Mouse (Mus musculus) heart, embryonic 12.5 days (tissue): ENCODE measurements around the gene Acox2. TPM values are rescaled to one million over a fixed set of nuclear protein-coding genes. Genes with fewer than 3 reads are reported as not detected.

Source experiments
- ATAC-seq: fragments of 200-750 bp; cut with Nextera tagmentation; 2 replicates; pipeline ENCODE4 v1.8.0; 2017; ENCODE audit warnings: moderate TSS enrichment, moderate library complexity; ENCODE audit not compliant: insufficient number of reproducible peaks, low FRiP score
- H3K27ac ChIP-seq: fragments of 300-500 bp; sonication (generic); 2 replicates; pipeline ENCODE4 v1.5.1; 2016; ENCODE audit warnings: mild to moderate bottlenecking, moderate library complexity; ENCODE audit not compliant: poor library complexity, severe bottlenecking
- H3K27me3 ChIP-seq: fragments of 300-500 bp; sonication (generic); replicated peaks from 2 replicates; pipeline ENCODE4 v1.6.1; 2016; ENCODE audit warnings: mild to moderate bottlenecking, moderate library complexity
- H3K36me3 ChIP-seq: fragments of 300-500 bp; sonication (generic); 2 replicates; pipeline ENCODE4 v1.6.1; 2016; ENCODE audit warnings: mild to moderate bottlenecking, moderate library complexity
- H3K4me1 ChIP-seq: fragments of 300-500 bp; sonication (generic); replicated peaks from 2 replicates; pipeline ENCODE4 v1.6.1; 2016; ENCODE audit warnings: mild to moderate bottlenecking
- H3K4me2 ChIP-seq: fragments of 300-500 bp; sonication (generic); 2 replicates; pipeline ENCODE4 v1.6.1; 2016; ENCODE audit warnings: mild to moderate bottlenecking, moderate library complexity
- H3K4me3 ChIP-seq: fragments of 300-500 bp; sonication (generic); 2 replicates; pipeline ENCODE4 v1.5.1; 2016; ENCODE audit warnings: mild to moderate bottlenecking
- H3K9ac ChIP-seq: fragments of 300-500 bp; sonication (generic); 2 replicates; pipeline ENCODE4 v1.6.1; 2016; ENCODE audit warnings: mild to moderate bottlenecking, moderate library complexity
- H3K9me3 ChIP-seq: fragments of 300-500 bp; sonication (generic); replicated peaks from 2 replicates; pipeline ENCODE4 v1.6.1; 2016; ENCODE audit warnings: mild to moderate bottlenecking, moderate library complexity
- WGBS: fragments of 180-500 bp; shearing (Covaris S2); methylation state at CpG from one replicate; pipeline ENCODE4 v1.1.7; 2016; 5-methylcytosine and 5-hydroxymethylcytosine counted together
- polyA plus RNA-seq: library from polyadenylated mRNA; unstranded; fragments of >200 nt; fragmentation: Nextera tagmentation; extraction: Ambion mirVana; gene quantifications from 2 replicates; pipeline ENCODE4 v1.2.1, GENCODE M21; 2016

Gene Acox2
- polyA plus RNA-seq, 1 experiment from 2014 or later: 0.18 TPM

DNA sequence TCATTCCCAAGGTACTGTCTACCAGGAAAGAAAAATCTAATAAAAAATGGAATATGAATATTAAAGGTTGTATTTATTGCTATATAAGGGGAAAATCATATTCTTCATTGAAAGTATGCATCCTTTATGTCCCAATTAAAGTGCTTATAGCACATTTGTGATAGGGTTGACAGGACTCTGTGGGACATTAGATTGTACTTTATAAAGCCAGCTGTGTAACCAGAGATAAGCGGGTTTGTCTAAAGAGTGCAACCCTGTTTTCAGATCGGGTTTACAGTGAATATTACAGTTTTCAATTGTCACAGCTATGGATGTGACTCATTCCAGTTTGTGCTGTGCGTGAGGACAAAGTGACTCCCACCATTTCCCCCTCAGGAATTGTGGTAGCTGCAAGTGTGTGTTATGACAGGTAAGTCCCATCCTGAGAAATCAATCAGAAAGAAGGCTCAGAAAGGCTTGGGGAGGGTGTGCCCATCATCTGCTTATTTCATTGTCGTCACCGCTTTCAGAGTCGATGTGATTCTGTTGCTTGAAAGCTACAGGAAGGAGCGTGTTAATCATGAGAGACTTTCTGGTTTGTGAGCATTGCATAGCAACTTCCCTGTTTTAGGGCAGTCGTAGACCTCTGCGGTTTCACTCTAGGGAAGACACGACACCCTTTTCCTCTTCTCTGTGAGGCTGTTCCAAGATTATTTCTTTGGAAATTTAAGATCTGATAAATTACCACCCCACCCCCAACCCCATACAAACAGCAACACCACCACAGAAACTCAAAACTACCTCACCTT lies 35.5 kb downstream of the Acox2 start:
- WGBS: 80% methylated on average over 10 of the region's 10 CpGs
- no peak overlapping the region for H3K4me3 ChIP-seq

DNA sequence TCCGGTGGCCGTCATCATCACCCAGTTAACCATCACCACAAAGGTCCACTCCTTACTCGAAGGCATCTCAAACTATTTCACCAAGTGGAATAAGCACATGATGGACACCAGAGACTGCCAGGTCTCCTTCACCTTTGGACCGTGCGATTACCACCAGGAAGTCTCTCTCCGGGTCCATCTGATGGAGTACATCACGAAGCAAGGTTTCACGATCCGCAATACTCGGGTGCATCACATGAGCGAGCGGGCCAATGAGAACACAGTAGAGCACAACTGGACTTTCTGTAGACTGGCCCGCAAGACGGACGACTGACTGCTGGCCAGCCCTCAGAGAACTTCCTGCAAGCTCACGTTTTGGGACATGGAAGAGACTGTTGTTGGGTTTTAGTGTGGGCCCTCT lies 36.6 kb downstream of the Acox2 start:
- Histone ChIP-seq H3K4me2 (no peak overlapping the region), H3K4me3 (no peak overlapping the region), H3K27ac (no peak overlapping the region), H3K9ac (no peak overlapping the region), H3K36me3 (peaks cover 13% of the 10 kb centered on the region), H3K27me3 (no peaks in the 10 kb centered on the region), H3K9me3 (no peaks in the 10 kb centered on the region), H3K4me1 (peaks cover 10% of the 10 kb centered on the region)
- 92% methylated on average over 16 of the region's 16 CpGs for WGBS
- ATAC-seq: no peak

More for the DNA sequence above, 35.5 kb downstream of the Acox2 start:
- Histone ChIP-seq H3K36me3 (peaks cover 13% of the 10 kb centered on the region), H3K4me1 (peaks cover 5% of the 10 kb centered on the region), H3K9me3 (no peaks in the 10 kb centered on the region), H3K9ac (no peak overlapping the region), H3K27ac (no peak overlapping the region), H3K4me2 (no peak overlapping the region), H3K27me3 (no peaks in the 10 kb centered on the region)
- no peak for ATAC-seq

DNA sequence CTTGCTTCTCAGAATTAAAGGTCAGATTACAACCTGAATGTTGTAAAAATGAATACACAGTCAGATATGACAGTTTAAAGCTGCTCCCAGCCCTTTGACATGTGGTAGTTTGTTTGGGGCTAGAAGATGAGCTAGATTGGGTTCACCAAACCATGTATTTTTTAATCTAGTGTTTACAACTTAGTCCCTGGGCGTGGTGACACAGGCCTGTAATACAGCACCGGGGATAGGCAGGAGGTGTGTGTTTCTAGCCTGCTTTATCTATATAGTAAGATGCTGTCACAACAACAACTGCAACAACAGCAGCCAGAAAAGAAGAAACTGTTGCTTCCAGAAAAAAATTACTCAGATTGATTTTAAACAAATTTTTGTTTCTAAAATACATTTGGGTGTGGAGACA lies 38.2 kb downstream of the Acox2 start:
- Histone ChIP-seq H3K27ac (no peak overlapping the region), H3K9me3 (no peaks in the 10 kb centered on the region), H3K4me3 (no peak overlapping the region), H3K4me1 (peaks cover 13% of the 10 kb centered on the region), H3K27me3 (no peaks in the 10 kb centered on the region; the same call in 1 of the 2 replicates), H3K9ac (no peak overlapping the region), H3K4me2 (no peak overlapping the region), H3K36me3 (peaks cover 13% of the 10 kb centered on the region)
- ATAC-seq: no peak
- WGBS: 92% methylated on average over 2 of the region's 2 CpGs

DNA sequence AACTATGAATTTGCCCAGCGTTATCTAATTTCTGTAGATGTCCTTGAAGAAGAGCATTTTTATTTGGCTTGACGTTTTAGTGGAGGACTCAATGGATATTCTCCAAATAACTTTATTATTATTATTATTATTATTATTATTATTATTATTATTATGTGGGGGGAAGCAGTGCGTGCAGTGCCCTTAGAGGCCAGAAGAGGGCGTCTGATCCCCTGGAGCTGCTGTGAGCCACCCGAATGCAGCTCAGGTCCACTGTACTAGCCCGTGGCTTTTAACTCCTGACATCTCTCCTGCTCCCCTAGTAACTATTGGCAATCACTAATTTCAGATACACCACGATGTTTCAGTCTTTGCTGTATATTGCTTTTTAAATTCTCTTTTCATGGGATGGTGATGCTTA lies 38.8 kb downstream of the Acox2 start:
- H3K9me3 ChIP-seq: no peaks in the 10 kb centered on the region
- ATAC-seq: no peak
- no peak overlapping the region for H3K4me3 ChIP-seq
- H3K4me2 ChIP-seq: no peak overlapping the region
- H3K4me1 ChIP-seq: peaks cover 18% of the 10 kb centered on the region
- no peak overlapping the region for H3K9ac ChIP-seq
- H3K36me3 ChIP-seq: peaks cover 13% of the 10 kb centered on the region
- no peaks in the 10 kb centered on the region; the same call in 1 of the 2 replicates for H3K27me3 ChIP-seq
- no peak overlapping the region for H3K27ac ChIP-seq
- 67% methylated on average over 7 of the region's 7 CpGs for WGBS

DNA sequence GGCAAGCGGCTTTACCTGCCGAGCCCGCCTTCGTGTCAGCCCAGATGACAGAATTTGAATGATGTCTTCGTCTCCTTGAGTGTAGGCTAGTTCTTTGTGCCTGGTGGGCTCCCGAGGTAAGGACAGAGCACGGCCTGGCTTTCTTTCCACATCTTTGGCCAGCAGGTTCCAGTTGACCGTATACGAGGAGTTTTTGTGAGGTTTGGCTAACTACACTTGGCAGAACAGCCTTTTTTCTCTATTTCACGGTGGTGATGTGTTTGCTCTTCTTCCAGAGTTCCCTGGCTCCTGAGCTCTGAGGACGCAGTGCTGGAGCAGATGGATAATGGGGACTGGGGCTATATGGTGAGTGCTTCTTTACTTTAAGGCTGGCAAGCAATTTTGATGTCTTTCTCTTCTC lies 39.3 kb downstream of the Acox2 start:
- H3K27ac ChIP-seq: no peak overlapping the region
- WGBS: 87% methylated on average over 11 of the region's 11 CpGs
- no peaks in the 10 kb centered on the region for H3K9me3 ChIP-seq
- H3K4me2 ChIP-seq: no peak overlapping the region
- ATAC-seq: no peak
- H3K4me1 ChIP-seq: peaks cover 22% of the 10 kb centered on the region
- no peaks in the 10 kb centered on the region; the same call in 1 of the 2 replicates for H3K27me3 ChIP-seq
- no peak overlapping the region for H3K9ac ChIP-seq
- H3K4me3 ChIP-seq: no peak overlapping the region
- H3K36me3 ChIP-seq: peaks cover 13% of the 10 kb centered on the region

DNA sequence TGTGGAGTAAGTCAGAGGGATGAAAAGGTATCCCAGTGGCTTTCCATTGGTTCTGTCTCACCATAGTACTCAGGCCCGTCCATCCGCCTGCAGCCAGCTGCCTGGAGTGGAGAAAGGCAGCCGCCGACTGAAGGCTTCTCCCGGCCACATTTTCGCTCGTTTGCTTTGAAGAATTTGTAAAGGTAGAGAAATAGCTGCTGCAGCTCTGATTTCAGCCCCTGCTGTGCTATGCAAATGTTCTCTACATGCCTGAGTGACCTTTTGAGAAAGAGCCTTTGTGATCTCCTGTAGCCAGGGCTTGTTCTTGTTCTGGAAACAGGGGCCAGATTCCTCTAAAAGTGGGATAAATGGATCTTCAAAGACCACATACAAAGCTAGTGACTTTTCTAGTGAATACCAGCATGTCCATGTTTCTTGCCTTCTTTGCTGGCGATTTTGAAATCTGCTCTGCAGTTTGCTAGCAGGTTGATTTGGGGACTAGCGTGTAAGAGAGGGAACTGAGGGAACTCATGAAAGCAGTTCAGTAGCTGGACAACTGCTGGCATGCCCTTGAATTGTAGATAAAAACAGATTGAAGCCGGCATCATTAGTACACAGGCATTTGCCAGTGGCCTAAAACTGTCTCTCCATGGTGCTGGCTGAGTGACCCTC lies 40.3 kb downstream of the Acox2 start:
- Histone ChIP-seq H3K9me3 (no peaks in the 10 kb centered on the region), H3K36me3 (peaks cover 13% of the 10 kb centered on the region), H3K4me1 (peaks cover 25% of the 10 kb centered on the region), H3K27me3 (no peaks in the 10 kb centered on the region; the same call in 1 of the 2 replicates), H3K9ac (no peak overlapping the region), H3K27ac (no peak overlapping the region), H3K4me2 (no peak overlapping the region), H3K4me3 (no peak overlapping the region)
- 43% methylated on average over 10 of the region's 10 CpGs for WGBS
- no peak for ATAC-seq

DNA sequence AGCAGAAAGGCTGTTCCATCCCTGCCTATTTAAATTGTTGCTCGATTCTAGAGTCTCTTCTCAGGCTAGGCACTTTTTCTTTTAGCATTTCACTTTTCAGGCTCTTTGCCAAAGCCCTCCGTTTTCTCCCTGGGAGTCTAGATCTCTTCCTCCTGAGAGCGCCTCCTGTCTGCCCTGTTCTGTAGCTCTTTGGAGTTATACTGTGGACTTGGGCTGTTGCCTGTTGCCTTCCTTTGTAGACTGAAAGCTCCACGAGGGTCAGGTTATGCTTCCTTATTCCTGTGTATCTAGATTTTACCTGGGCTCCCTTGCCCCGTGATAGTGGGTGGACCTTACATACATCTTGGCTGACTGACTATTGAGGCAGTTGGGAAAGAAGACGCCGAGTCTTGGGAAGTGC lies 40.9 kb downstream of the Acox2 start:
- 69% methylated on average over 7 of the region's 7 CpGs for WGBS
- Histone ChIP-seq H3K9ac (no peak overlapping the region), H3K27ac (no peak overlapping the region), H3K27me3 (no peaks in the 10 kb centered on the region; the same call in 1 of the 2 replicates), H3K4me1 (peaks cover 25% of the 10 kb centered on the region), H3K36me3 (peaks cover 13% of the 10 kb centered on the region), H3K4me2 (no peak overlapping the region), H3K9me3 (no peaks in the 10 kb centered on the region), H3K4me3 (no peak overlapping the region)
- ATAC-seq: no peak

DNA sequence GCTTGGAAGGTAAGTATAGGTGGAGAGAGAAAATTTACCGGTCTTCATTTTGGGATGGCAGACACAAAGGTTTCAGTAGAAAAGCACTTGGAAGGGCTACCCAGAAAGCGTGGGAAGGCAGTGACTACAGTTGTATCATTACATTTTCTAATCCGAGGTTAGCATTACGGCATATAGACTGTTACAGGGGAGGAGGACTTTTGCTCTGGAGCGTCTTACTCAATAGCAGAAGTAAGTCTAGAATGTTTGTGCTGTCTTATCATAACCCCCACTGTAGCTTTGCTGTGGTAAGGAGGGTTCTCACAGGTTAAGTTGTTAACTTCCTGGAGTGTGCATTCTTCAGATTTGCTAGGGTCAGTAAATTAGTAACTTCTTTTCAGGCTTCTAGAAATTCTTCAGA lies 43.1 kb downstream of the Acox2 start:
- H3K4me2 ChIP-seq: no peak overlapping the region
- ATAC-seq: no peak
- 0 out of 2 replicates have a peak, but pooled peaks cover 3% of the 10 kb centered on the region for H3K36me3 ChIP-seq
- WGBS: 69% methylated on average over 5 of the region's 5 CpGs
- peaks cover 25% of the 10 kb centered on the region for H3K4me1 ChIP-seq
- H3K9ac ChIP-seq: peak overlapping the region; percentile 48; the same call in 1 of the 2 replicates
- H3K27me3 ChIP-seq: no peaks in the 10 kb centered on the region; the same call in 1 of the 2 replicates
- H3K4me3 ChIP-seq: no peak overlapping the region
- H3K27ac ChIP-seq: no peak overlapping the region
- H3K9me3 ChIP-seq: no peaks in the 10 kb centered on the region

DNA sequence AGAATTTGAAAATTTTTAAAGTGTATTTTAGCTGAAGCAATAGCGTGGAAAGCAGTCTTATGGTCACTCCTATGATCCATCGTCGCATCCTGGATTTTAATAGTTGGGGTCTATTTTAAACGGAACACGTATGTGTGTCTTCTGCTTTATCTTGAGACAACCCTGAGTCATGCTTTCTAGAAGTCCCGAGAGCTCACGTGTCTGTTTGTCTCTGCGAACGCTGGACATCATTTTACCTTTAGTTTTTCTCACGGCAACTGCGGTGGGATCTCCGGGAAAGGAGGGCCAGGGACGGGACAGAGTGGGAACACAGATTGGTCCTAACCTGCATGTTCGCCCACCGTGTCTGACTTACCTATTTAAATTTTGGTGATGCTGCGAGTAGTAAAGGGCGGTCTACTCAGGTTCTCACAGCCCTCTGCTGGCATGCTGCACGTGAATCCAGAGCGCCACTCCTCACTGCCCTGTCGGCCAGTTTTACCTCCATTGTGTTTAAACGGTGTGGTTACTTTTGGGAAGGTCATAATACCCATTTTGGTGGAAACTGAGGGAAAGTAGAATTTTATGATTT lies 43.9 kb downstream of the Acox2 start:
- Histone ChIP-seq H3K27ac (no peak overlapping the region), H3K9ac (peak overlapping the region; percentile 12; the same call in 1 of the 2 replicates), H3K4me3 (peak overlapping the region; percentile 74), H3K27me3 (no peaks in the 10 kb centered on the region; the same call in 1 of the 2 replicates), H3K9me3 (no peaks in the 10 kb centered on the region), H3K36me3 (no peaks in the 10 kb centered on the region), H3K4me2 (peak overlapping the region; percentile 93), H3K4me1 (peaks cover 25% of the 10 kb centered on the region)
- 13% methylated on average over 21 of the region's 21 CpGs for WGBS
- ATAC-seq: no peak

DNA sequence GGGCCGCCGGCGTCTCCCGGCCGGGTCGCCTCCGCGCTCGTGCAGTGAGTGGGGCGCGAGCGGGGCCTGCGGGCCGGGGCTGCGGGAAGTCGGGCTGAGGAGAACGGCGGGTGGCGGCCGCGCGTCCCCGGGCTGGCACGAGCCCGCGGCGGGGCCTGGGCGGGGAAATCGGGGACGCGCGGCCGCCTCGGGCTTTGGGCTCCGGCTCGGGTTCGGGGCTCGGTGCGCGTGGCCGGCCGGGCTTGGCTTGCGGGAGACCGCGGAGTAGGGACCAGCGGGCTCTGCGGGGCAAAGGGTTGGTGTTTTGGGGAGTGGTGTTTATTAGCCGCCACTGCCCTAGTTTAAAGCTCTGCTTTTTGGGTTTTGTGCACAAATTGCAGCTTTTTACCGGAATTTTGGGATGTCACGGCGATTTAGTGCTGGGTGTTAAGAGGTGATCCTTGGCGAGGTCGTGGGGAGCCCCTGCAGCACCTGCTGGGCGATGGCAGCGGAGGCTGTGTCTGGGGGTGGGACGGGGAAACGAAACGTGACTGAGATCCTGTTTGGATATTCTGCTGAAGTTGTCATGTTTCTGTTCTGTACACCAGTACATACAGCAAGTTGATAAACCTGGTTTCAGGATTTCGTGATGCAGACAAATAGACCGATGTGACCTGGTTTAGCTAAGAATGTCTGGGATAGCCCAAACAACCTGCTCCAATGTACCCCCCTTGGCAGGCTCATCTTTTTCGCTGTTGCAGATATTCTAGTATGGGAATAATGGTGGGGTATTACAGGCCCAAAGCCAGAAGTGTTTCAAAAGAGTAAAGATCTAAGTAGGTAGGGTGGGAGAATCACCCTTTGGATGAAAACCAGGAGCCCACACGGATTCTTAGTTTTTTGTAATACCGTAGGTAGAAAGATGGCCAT lies 44.6 kb downstream of the Acox2 start:
- no peaks in the 10 kb centered on the region for H3K9me3 ChIP-seq
- H3K27ac ChIP-seq: peak overlapping the region; percentile 92
- peaks cover 25% of the 10 kb centered on the region for H3K4me1 ChIP-seq
- H3K9ac ChIP-seq: peak overlapping the region; percentile 89
- peak overlapping the region; percentile 93 for H3K4me2 ChIP-seq
- H3K36me3 ChIP-seq: no peaks in the 10 kb centered on the region
- peak overlapping the region; percentile 74 for H3K4me3 ChIP-seq
- peak; percentile 76 for ATAC-seq
- WGBS: 3% methylated on average over 62 of the region's 63 CpGs
- no peaks in the 10 kb centered on the region; the same call in 1 of the 2 replicates for H3K27me3 ChIP-seq
